Mouse (Mus musculus) forebrain, embryonic 12.5 days (tissue): ENCODE results near the gene Vti1a. TPM values are rescaled to one million over a fixed set of nuclear protein-coding genes. Genes with fewer than 3 reads are reported as not detected.

Experiments
- ATAC-seq: fragments of 200-750 bp; cut with Nextera tagmentation; 2 replicates; pipeline ENCODE4 v1.8.0; 2017; ENCODE audit warnings: moderate TSS enrichment; ENCODE audit not compliant: low FRiP score
- H3K27ac ChIP-seq: fragments of 300-500 bp; sonication (generic); 2 replicates; pipeline ENCODE4 v1.5.1; 2016; ENCODE audit warnings: mild to moderate bottlenecking
- H3K27me3 ChIP-seq: fragments of 300-500 bp; sonication (generic); 2 replicates; pipeline ENCODE4 v1.6.1; 2016; ENCODE audit warnings: mild to moderate bottlenecking
- H3K36me3 ChIP-seq: fragments of 300-500 bp; sonication (generic); replicated peaks from 2 replicates; pipeline ENCODE4 v1.6.1; 2016; ENCODE audit warnings: mild to moderate bottlenecking
- H3K4me1 ChIP-seq: fragments of 300-500 bp; sonication (generic); 2 replicates; pipeline ENCODE4 v1.6.1; 2016
- H3K4me2 ChIP-seq: fragments of 300-500 bp; sonication (generic); 2 replicates; pipeline ENCODE4 v1.6.1; 2016; ENCODE audit warnings: mild to moderate bottlenecking, moderate library complexity
- H3K4me3 ChIP-seq: fragments of 300-500 bp; sonication (generic); replicated peaks from 2 replicates; pipeline ENCODE4 v1.5.1; 2016; ENCODE audit warnings: mild to moderate bottlenecking
- H3K9ac ChIP-seq: fragments of 300-500 bp; sonication (generic); 2 replicates; pipeline ENCODE4 v1.6.1; 2016; ENCODE audit warnings: mild to moderate bottlenecking
- H3K9me3 ChIP-seq: fragments of 300-500 bp; sonication (generic); 2 replicates; pipeline ENCODE4 v1.6.1; 2016
- WGBS: fragments of 180-500 bp; shearing (Covaris S2); methylation state at CpG from one replicate; pipeline ENCODE4 v1.1.7; 2016; 5-methylcytosine and 5-hydroxymethylcytosine counted together
- polyA plus RNA-seq: library from polyadenylated mRNA; unstranded; fragments of >200 nt; fragmentation: Nextera tagmentation; extraction: Ambion mirVana; gene quantifications from 2 replicates; pipeline ENCODE4 v1.2.1, GENCODE M21; 2016

The Vti1a gene
- polyA plus RNA-seq, 1 experiment from 2014 or later = 34.3 TPM

GRCm38 (mm10) chr19:55542461-55542860, 226.4 kb downstream of the Vti1a start:
- ATAC-seq = no peak
- Histone ChIP-seq H3K4me3 (no peak overlapping the region), H3K36me3 (no peaks in the 10 kb centered on the region), H3K4me1 (peaks cover 13% of the 10 kb centered on the region), H3K9me3 (no peaks in the 10 kb centered on the region), H3K27me3 (peaks cover 52% of the 10 kb centered on the region), H3K9ac (no peak overlapping the region), H3K4me2 (no peak overlapping the region), H3K27ac (no peak overlapping the region)
- 90% methylated on average over 6 of the region's 6 CpGs for WGBS

- Histone ChIP-seq H3K36me3 (no peaks in the 10 kb centered on the region), H3K9ac (no peak overlapping the region), H3K27me3 (peaks cover 59% of the 10 kb centered on the region), H3K4me1 (peaks cover 13% of the 10 kb centered on the region), H3K9me3 (no peaks in the 10 kb centered on the region), H3K27ac (no peak overlapping the region), H3K4me3 (no peak overlapping the region), H3K4me2 (no peak overlapping the region)
- no peak for ATAC-seq
- 51% methylated on average over 9 of the region's 9 CpGs for WGBS
Observed at GRCm38 (mm10) chr19:55543188-55543587, 227.1 kb downstream of the Vti1a start.

GRCm38 (mm10) chr19:55544498-55544897, 228.4 kb downstream of the Vti1a start:
- Histone ChIP-seq H3K4me1 (peaks cover 13% of the 10 kb centered on the region), H3K27me3 (peaks cover 64% of the 10 kb centered on the region), H3K4me3 (no peak overlapping the region), H3K9ac (no peak overlapping the region), H3K4me2 (no peak overlapping the region), H3K27ac (no peak overlapping the region), H3K36me3 (no peaks in the 10 kb centered on the region), H3K9me3 (no peaks in the 10 kb centered on the region)
- ATAC-seq = no peak
- 75% methylated on average over 5 of the region's 5 CpGs for WGBS

GRCm38 (mm10) chr19:55545529-55545928, 229.4 kb downstream of the Vti1a start:
- Histone ChIP-seq H3K4me2 (no peak overlapping the region), H3K4me3 (no peak overlapping the region), H3K9ac (no peak overlapping the region), H3K27ac (no peak overlapping the region), H3K4me1 (peaks cover 13% of the 10 kb centered on the region), H3K36me3 (no peaks in the 10 kb centered on the region), H3K9me3 (no peaks in the 10 kb centered on the region), H3K27me3 (peaks cover 71% of the 10 kb centered on the region)
- ATAC-seq = no peak
- 16% methylated on average over 9 of the region's 9 CpGs for WGBS

- no peaks in the 10 kb centered on the region for H3K9me3 ChIP-seq
- H3K4me1 ChIP-seq = peaks cover 13% of the 10 kb centered on the region
- H3K4me2 ChIP-seq = no peak overlapping the region
- no peak overlapping the region for H3K4me3 ChIP-seq
- H3K27ac ChIP-seq = no peak overlapping the region
- no peaks in the 10 kb centered on the region for H3K36me3 ChIP-seq
- 87% methylated on average over 13 of the region's 13 CpGs for WGBS
- H3K9ac ChIP-seq = no peak overlapping the region
- peaks cover 74% of the 10 kb centered on the region for H3K27me3 ChIP-seq
- ATAC-seq = no peak
Observed at GRCm38 (mm10) chr19:55546009-55546528, 230.0 kb downstream of the Vti1a start.

GRCm38 (mm10) chr19:55548206-55548605, 232.1 kb downstream of the Vti1a start:
- Histone ChIP-seq H3K4me2 (no peak overlapping the region), H3K27me3 (peaks cover 80% of the 10 kb centered on the region), H3K36me3 (no peaks in the 10 kb centered on the region), H3K27ac (no peak overlapping the region), H3K4me1 (peaks cover 17% of the 10 kb centered on the region), H3K9ac (no peak overlapping the region), H3K9me3 (no peaks in the 10 kb centered on the region), H3K4me3 (no peak overlapping the region)
- no peak for ATAC-seq
- WGBS = 94% methylated on average over 10 of the region's 10 CpGs

- no peak overlapping the region for H3K9ac ChIP-seq
- no peak overlapping the region for H3K4me3 ChIP-seq
- peaks cover 15% of the 10 kb centered on the region for H3K4me1 ChIP-seq
- ATAC-seq = no peak
- no peaks in the 10 kb centered on the region for H3K9me3 ChIP-seq
- H3K27me3 ChIP-seq = peaks cover 84% of the 10 kb centered on the region
- H3K4me2 ChIP-seq = no peak overlapping the region
- 82% methylated on average over 10 of the region's 10 CpGs for WGBS
- no peaks in the 10 kb centered on the region for H3K36me3 ChIP-seq
- no peak overlapping the region for H3K27ac ChIP-seq
Observed at GRCm38 (mm10) chr19:55548656-55549055, 232.6 kb downstream of the Vti1a start.

- H3K9ac ChIP-seq = no peak overlapping the region
- no peak overlapping the region for H3K27ac ChIP-seq
- H3K4me1 ChIP-seq = peaks cover 30% of the 10 kb centered on the region
- no peak for ATAC-seq
- H3K4me2 ChIP-seq = no peak overlapping the region
- no peaks in the 10 kb centered on the region for H3K36me3 ChIP-seq
- H3K4me3 ChIP-seq = no peak overlapping the region
- H3K27me3 ChIP-seq = peaks cover 88% of the 10 kb centered on the region
- H3K9me3 ChIP-seq = no peaks in the 10 kb centered on the region
- 88% methylated on average over 6 of the region's 6 CpGs for WGBS
Observed at GRCm38 (mm10) chr19:55550176-55550575, 234.1 kb downstream of the Vti1a start.

GRCm38 (mm10) chr19:55552339-55552738, 236.2 kb downstream of the Vti1a start:
- WGBS = 71% methylated on average over 7 of the region's 7 CpGs
- no peak for ATAC-seq
- Histone ChIP-seq H3K4me3 (no peak overlapping the region), H3K9ac (no peak overlapping the region), H3K36me3 (no peaks in the 10 kb centered on the region), H3K27ac (no peak overlapping the region), H3K4me2 (no peak overlapping the region), H3K27me3 (peaks cover 77% of the 10 kb centered on the region), H3K9me3 (no peaks in the 10 kb centered on the region), H3K4me1 (peaks cover 46% of the 10 kb centered on the region)

- no peaks in the 10 kb centered on the region for H3K9me3 ChIP-seq
- WGBS = 49% methylated on average over 7 of the region's 7 CpGs
- no peak for ATAC-seq
- peaks cover 46% of the 10 kb centered on the region for H3K4me1 ChIP-seq
- peaks cover 72% of the 10 kb centered on the region for H3K27me3 ChIP-seq
- H3K27ac ChIP-seq = no peak overlapping the region
- H3K4me3 ChIP-seq = no peak overlapping the region
- H3K4me2 ChIP-seq = no peak overlapping the region
- H3K9ac ChIP-seq = no peak overlapping the region
- H3K36me3 ChIP-seq = no peaks in the 10 kb centered on the region
Observed at GRCm38 (mm10) chr19:55552861-55553260, 236.8 kb downstream of the Vti1a start.

GRCm38 (mm10) chr19:55554295-55554694, 238.2 kb downstream of the Vti1a start:
- WGBS = 51% methylated on average over 5 of the region's 5 CpGs
- H3K4me2 ChIP-seq = no peak overlapping the region
- peaks cover 46% of the 10 kb centered on the region for H3K4me1 ChIP-seq
- peaks cover 61% of the 10 kb centered on the region for H3K27me3 ChIP-seq
- no peak for ATAC-seq
- no peaks in the 10 kb centered on the region for H3K9me3 ChIP-seq
- H3K27ac ChIP-seq = no peak overlapping the region
- H3K9ac ChIP-seq = no peak overlapping the region
- no peaks in the 10 kb centered on the region for H3K36me3 ChIP-seq
- H3K4me3 ChIP-seq = no peak overlapping the region

- no peak overlapping the region for H3K4me2 ChIP-seq
- no peak overlapping the region for H3K27ac ChIP-seq
- no peaks in the 10 kb centered on the region for H3K9me3 ChIP-seq
- peaks cover 46% of the 10 kb centered on the region for H3K4me1 ChIP-seq
- H3K4me3 ChIP-seq = no peak overlapping the region
- WGBS = 52% methylated on average over 9 of the region's 9 CpGs
- H3K27me3 ChIP-seq = peaks cover 61% of the 10 kb centered on the region
- no peaks in the 10 kb centered on the region for H3K36me3 ChIP-seq
- no peak overlapping the region for H3K9ac ChIP-seq
- ATAC-seq = no peak
Observed at GRCm38 (mm10) chr19:55554703-55555102, 238.6 kb downstream of the Vti1a start.

- Histone ChIP-seq H3K27me3 (peaks cover 59% of the 10 kb centered on the region), H3K27ac (peak overlapping the region; percentile 72), H3K4me2 (peak overlapping the region; percentile 38), H3K9ac (no peak overlapping the region), H3K9me3 (no peaks in the 10 kb centered on the region), H3K4me3 (no peak overlapping the region), H3K36me3 (no peaks in the 10 kb centered on the region), H3K4me1 (peaks cover 46% of the 10 kb centered on the region)
- WGBS = 3% methylated on average over 21 of the region's 21 CpGs
- ATAC-seq = peak; percentile 98
Observed at GRCm38 (mm10) chr19:55556168-55556999, 240.3 kb downstream of the Vti1a start.
